Mouse (Mus musculus): ENCODE measurements around the gene Vmn2r51.
"Not testable (repeated sequence)": the region's sequence is repeated elsewhere in the genome, so short reads cannot be mapped to it uniquely, and the experiment has no call there.

Gene Vmn2r51

GRCm38 (mm10) chr7:10105641-10106040 is at the start of gene Vmn2r51:
Gene Vmn2r51, minus strand, starts transcription at chr7:10105741.
- DNase-seq (ENCODE audit: low spot score): not testable (repeated sequence)

- DNase-seq (ENCODE audit: low spot score): not testable (repeated sequence)
Observed at GRCm38 (mm10) chr7:10053196-10053595, 52.3 kb downstream of the Vmn2r51 start, which contains the start of gene Vmn2r50. Gene Vmn2r50, minus strand, starts transcription at chr7:10053296.

Data from adipocyte (in vitro differentiated cells).